Mouse (Mus musculus): ENCODE measurements around the gene Asl. TPM values are rescaled to one million over a fixed set of nuclear protein-coding genes. Genes with fewer than 3 reads are reported as not detected.

Asl gene
- total and polyA plus RNA-seq, 2 experiments from 2014 or later: 39.1 to 52.8 TPM

GRCm38 (mm10) chr5:129989376-129989775 is 39.7 kb downstream of the Asl start:
- DNase-seq (ENCODE audit: low spot score) (no peak), ATAC-seq (ENCODE audit: low FRiP score) (no peak)
- H3K4me3 ChIP-seq (ENCODE audit: low read depth, low read length): no peak overlapping the region
- 77% methylated on average over 13 of the region's 13 CpGs for WGBS
- H3K9ac ChIP-seq (replicated peaks; ENCODE audit: low read length, poor library complexity, severe bottlenecking): no peak overlapping the region
- no peak overlapping the region for H3K4me2 ChIP-seq (ENCODE audit: low read depth, low read length, poor library complexity, severe bottlenecking)
- H3K27ac ChIP-seq (ENCODE audit: low read depth, low read length): no peak overlapping the region
- no peak for TF ChIP-seq CTCF (IDR thresholded peaks at IDR 0.05)
- H3K27me3 ChIP-seq (ENCODE audit: insufficient read depth, low read length): no peaks in the 10 kb centered on the region
- H3K36me3 ChIP-seq (ENCODE audit: insufficient read depth, low read length): peaks cover 6% of the 10 kb centered on the region
- no peaks in the 10 kb centered on the region for H3K4me1 ChIP-seq (ENCODE audit: insufficient read depth, low read length)
- H3K9me3 ChIP-seq (ENCODE audit: low read length): no peaks in the 10 kb centered on the region

- Histone ChIP-seq H3K4me3 (ENCODE audit: low read depth, low read length) (no peak overlapping the region), H3K4me1 (ENCODE audit: insufficient read depth, low read length) (no peaks in the 10 kb centered on the region), H3K9me3 (ENCODE audit: low read length) (no peaks in the 10 kb centered on the region), H3K27me3 (ENCODE audit: insufficient read depth, low read length) (no peaks in the 10 kb centered on the region), H3K9ac (replicated peaks; ENCODE audit: low read length, poor library complexity, severe bottlenecking) (no peak overlapping the region), H3K4me2 (ENCODE audit: low read depth, low read length, poor library complexity, severe bottlenecking) (no peak overlapping the region), H3K27ac (ENCODE audit: low read depth, low read length) (no peak overlapping the region), H3K36me3 (ENCODE audit: insufficient read depth, low read length) (peaks cover 7% of the 10 kb centered on the region)
- WGBS: 84% methylated on average over 3 of the region's 3 CpGs
- TF ChIP-seq CTCF (IDR thresholded peaks at IDR 0.05): no peak
- ATAC-seq (ENCODE audit: low FRiP score): no peak
- DNase-seq (ENCODE audit: low spot score): no peak
Observed at GRCm38 (mm10) chr5:129980216-129980615, 48.8 kb downstream of the Asl start.

- Histone ChIP-seq H3K4me3 (ENCODE audit: low read depth, low read length) (no peak overlapping the region), H3K9me3 (ENCODE audit: low read length) (no peaks in the 10 kb centered on the region), H3K27ac (ENCODE audit: low read depth, low read length) (no peak overlapping the region), H3K4me2 (ENCODE audit: low read depth, low read length, poor library complexity, severe bottlenecking) (no peak overlapping the region), H3K27me3 (ENCODE audit: insufficient read depth, low read length) (no peaks in the 10 kb centered on the region), H3K36me3 (ENCODE audit: insufficient read depth, low read length) (peaks cover 6% of the 10 kb centered on the region), H3K9ac (replicated peaks; ENCODE audit: low read length, poor library complexity, severe bottlenecking) (no peak overlapping the region), H3K4me1 (ENCODE audit: insufficient read depth, low read length) (no peaks in the 10 kb centered on the region)
- 95% methylated on average over 5 of the region's 5 CpGs for WGBS
- ATAC-seq (ENCODE audit: low FRiP score) (no peak), DNase-seq (ENCODE audit: low spot score) (no peak)
- no peak for TF ChIP-seq CTCF (IDR thresholded peaks at IDR 0.05)
Observed at GRCm38 (mm10) chr5:129978608-129979007, 50.4 kb downstream of the Asl start.

GRCm38 (mm10) chr5:129977768-129978167 is 51.3 kb downstream of the Asl start:
- H3K4me1 ChIP-seq (ENCODE audit: insufficient read depth, low read length): no peaks in the 10 kb centered on the region
- ATAC-seq (ENCODE audit: low FRiP score) (no peak), DNase-seq (ENCODE audit: low spot score) (no peak)
- no peak overlapping the region for H3K9ac ChIP-seq (replicated peaks; ENCODE audit: low read length, poor library complexity, severe bottlenecking)
- no peaks in the 10 kb centered on the region for H3K27me3 ChIP-seq (ENCODE audit: insufficient read depth, low read length)
- WGBS: 82% methylated on average over 4 of the region's 4 CpGs
- no peak for TF ChIP-seq CTCF (IDR thresholded peaks at IDR 0.05)
- no peak overlapping the region for H3K4me2 ChIP-seq (ENCODE audit: low read depth, low read length, poor library complexity, severe bottlenecking)
- no peak overlapping the region for H3K27ac ChIP-seq (ENCODE audit: low read depth, low read length)
- peaks cover 3% of the 10 kb centered on the region; the same call in 1 of the 2 replicates for H3K36me3 ChIP-seq (ENCODE audit: insufficient read depth, low read length)
- H3K9me3 ChIP-seq (ENCODE audit: low read length): no peaks in the 10 kb centered on the region
- no peak overlapping the region for H3K4me3 ChIP-seq (ENCODE audit: low read depth, low read length)

GRCm38 (mm10) chr5:129974866-129975311 is 54.2 kb downstream of the Asl start:
- Histone ChIP-seq H3K9me3 (ENCODE audit: low read length) (no peaks in the 10 kb centered on the region), H3K4me1 (ENCODE audit: insufficient read depth, low read length) (no peaks in the 10 kb centered on the region), H3K27me3 (ENCODE audit: insufficient read depth, low read length) (no peaks in the 10 kb centered on the region), H3K36me3 (ENCODE audit: insufficient read depth, low read length) (peaks cover 5% of the 10 kb centered on the region), H3K4me3 (ENCODE audit: low read depth, low read length) (no peak overlapping the region), H3K9ac (replicated peaks; ENCODE audit: low read length, poor library complexity, severe bottlenecking) (no peak overlapping the region), H3K4me2 (ENCODE audit: low read depth, low read length, poor library complexity, severe bottlenecking) (no peak overlapping the region), H3K27ac (ENCODE audit: low read depth, low read length) (no peak overlapping the region)
- TF ChIP-seq CTCF (IDR thresholded peaks at IDR 0.05): no peak
- ATAC-seq (ENCODE audit: low FRiP score) (no peak), DNase-seq (ENCODE audit: low spot score) (no peak)
- WGBS: 94% methylated on average over 4 of the region's 4 CpGs

- Histone ChIP-seq H3K4me3 (ENCODE audit: low read depth, low read length) (no peak overlapping the region), H3K9ac (replicated peaks; ENCODE audit: low read length, poor library complexity, severe bottlenecking) (no peak overlapping the region), H3K9me3 (ENCODE audit: low read length) (no peaks in the 10 kb centered on the region), H3K27me3 (ENCODE audit: insufficient read depth, low read length) (no peaks in the 10 kb centered on the region), H3K4me1 (ENCODE audit: insufficient read depth, low read length) (no peaks in the 10 kb centered on the region), H3K27ac (ENCODE audit: low read depth, low read length) (no peak overlapping the region), H3K4me2 (ENCODE audit: low read depth, low read length, poor library complexity, severe bottlenecking) (no peak overlapping the region), H3K36me3 (ENCODE audit: insufficient read depth, low read length) (peaks cover 5% of the 10 kb centered on the region)
- no peak for DNase-seq (ENCODE audit: low spot score)
- ATAC-seq (ENCODE audit: low FRiP score): no peak
- TF ChIP-seq CTCF (IDR thresholded peaks at IDR 0.05): no peak
- 97% methylated on average over 4 of the region's 4 CpGs for WGBS
Observed at GRCm38 (mm10) chr5:129974354-129974753, 54.7 kb downstream of the Asl start.
